Mouse (Mus musculus) lung, postnatal 0 days (tissue): ENCODE results near the gene Dnajc7.

Experiments
- CTCF ChIP-seq: IDR thresholded peaks from 2 replicates; pipeline ENCODE4 v1.5.1; 2016; ENCODE audit warnings: antibody characterized with exemption, mild to moderate bottlenecking
- EP300 ChIP-seq: IDR thresholded peaks from 2 replicates; pipeline ENCODE4 v1.6.1; 2016; ENCODE audit warnings: antibody characterized with exemption, mild to moderate bottlenecking, control low read depth

DNA sequence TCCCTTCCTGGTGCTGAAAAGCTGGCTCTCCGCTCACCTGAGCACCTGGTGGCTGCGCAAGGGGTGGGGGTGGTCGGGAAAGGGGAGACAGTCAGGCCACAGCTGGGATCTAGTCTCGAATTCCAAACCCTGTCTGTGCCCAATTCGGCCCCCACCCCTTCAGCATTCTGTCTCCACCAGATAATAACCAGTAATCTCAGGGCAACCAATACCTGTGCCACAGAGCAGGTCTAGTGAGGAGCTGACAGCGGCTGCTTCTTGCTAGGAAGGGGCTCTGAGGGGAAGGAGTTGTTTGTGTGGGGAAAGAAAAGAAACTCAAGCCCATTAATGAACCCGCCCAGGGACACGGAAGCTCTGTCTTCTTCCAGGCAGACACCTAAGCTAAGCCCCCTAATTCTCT is 31.2 kb upstream of the Dnajc7 start:
- TF ChIP-seq CTCF (no peak), EP300 (no peak)
